Mouse (Mus musculus) limb, embryonic 12.5 days (tissue): ENCODE data around the gene Rmnd5b. TPM values are rescaled to one million over a fixed set of nuclear protein-coding genes. Genes with fewer than 3 reads are reported as not detected.

ENCODE experiments used
- ATAC-seq: fragments of 200-750 bp; cut with Nextera tagmentation; 2 replicates; pipeline ENCODE4 v1.8.0; 2017; ENCODE audit warnings: low read depth, moderate TSS enrichment; ENCODE audit not compliant: insufficient number of reproducible peaks, insufficient read depth, low FRiP score, low TSS enrichment
- H3K27ac ChIP-seq: fragments of 300-500 bp; sonication (generic); 2 replicates; pipeline ENCODE4 v1.5.1; 2016; ENCODE audit warnings: mild to moderate bottlenecking, moderate library complexity
- H3K27me3 ChIP-seq: fragments of 300-500 bp; sonication (generic); 2 replicates; pipeline ENCODE4 v1.6.1; 2016; ENCODE audit warnings: mild to moderate bottlenecking, moderate library complexity
- H3K36me3 ChIP-seq: fragments of 300-500 bp; sonication (generic); 2 replicates; pipeline ENCODE4 v1.6.1; 2016; ENCODE audit warnings: mild to moderate bottlenecking, moderate library complexity
- H3K4me1 ChIP-seq: fragments of 300-500 bp; sonication (generic); replicated peaks from 2 replicates; pipeline ENCODE4 v1.6.1; 2016
- H3K4me2 ChIP-seq: fragments of 300-500 bp; sonication (generic); 2 replicates; pipeline ENCODE4 v1.6.1; 2016; ENCODE audit warnings: mild to moderate bottlenecking, moderate library complexity
- H3K4me3 ChIP-seq: fragments of 300-500 bp; sonication (generic); replicated peaks from 2 replicates; pipeline ENCODE4 v1.5.1; 2016; ENCODE audit warnings: mild to moderate bottlenecking
- H3K9ac ChIP-seq: fragments of 300-500 bp; sonication (generic); replicated peaks from 2 replicates; pipeline ENCODE4 v1.6.1; 2016; ENCODE audit warnings: mild to moderate bottlenecking, moderate library complexity
- H3K9me3 ChIP-seq: fragments of 300-500 bp; sonication (generic); 2 replicates; pipeline ENCODE4 v1.6.1; 2016; ENCODE audit warnings: mild to moderate bottlenecking, moderate library complexity
- WGBS: fragments of 180-500 bp; shearing (Covaris S2); methylation state at CpG from one replicate; pipeline ENCODE4 v1.1.7; 2016; 5-methylcytosine and 5-hydroxymethylcytosine counted together
- polyA plus RNA-seq: library from polyadenylated mRNA; unstranded; fragments of >200 nt; fragmentation: Nextera tagmentation; extraction: Ambion mirVana; gene quantifications from 2 replicates; pipeline ENCODE4 v1.2.1, GENCODE M21; 2016

Gene Rmnd5b
- polyA plus RNA-seq, 1 experiment from 2014 or later = 41.5 TPM

- Histone ChIP-seq H3K4me2 (peak overlapping the region; percentile 72), H3K36me3 (peaks cover 34% of the 10 kb centered on the region), H3K27ac (peak overlapping the region; percentile 97), H3K4me1 (peaks cover 38% of the 10 kb centered on the region), H3K9me3 (no peaks in the 10 kb centered on the region), H3K27me3 (no peaks in the 10 kb centered on the region), H3K9ac (peak overlapping the region; percentile 100), H3K4me3 (peak overlapping the region; percentile 100)
- ATAC-seq = peak; percentile 62
- whole genome bisulfite sequencing = 10% methylated on average over 15 of the region's 15 CpGs
These were observed 28.5 kb downstream of the Rmnd5b start for GRCm38 (mm10) chr11:51607096-51607738.

- peak within 1 kb of the TSS; percentile 97 for H3K27ac ChIP-seq
- H3K4me1 ChIP-seq = peaks cover 44% of the 10 kb centered on the region
- H3K9ac ChIP-seq = peak within 1 kb of the TSS; percentile 100
- no peaks in the 10 kb centered on the region for H3K27me3 ChIP-seq
- peaks cover 40% of the 10 kb centered on the region for H3K36me3 ChIP-seq
- ATAC-seq = peak; percentile 94
- H3K4me3 ChIP-seq = peak within 1 kb of the TSS; percentile 100
- H3K4me2 ChIP-seq = peak within 1 kb of the TSS; percentile 91
- no peaks in the 10 kb centered on the region for H3K9me3 ChIP-seq
- under 1% methylated on average over 86 of the region's 91 CpGs for WGBS
These were observed 29.1 kb downstream of the Rmnd5b start, which contains the start of gene Hnrnpab for GRCm38 (mm10) chr11:51606447-51607095. Gene Hnrnpab (minus strand): TSS chr11:51606847.

- WGBS = under 1% methylated on average over 79 of the region's 81 CpGs
- Histone ChIP-seq H3K9ac (peak overlapping the region; percentile 100), H3K4me3 (peak overlapping the region; percentile 100), H3K27ac (peak overlapping the region; percentile 97), H3K4me2 (peak overlapping the region; percentile 91), H3K27me3 (no peaks in the 10 kb centered on the region), H3K36me3 (peaks cover 48% of the 10 kb centered on the region), H3K4me1 (peaks cover 51% of the 10 kb centered on the region), H3K9me3 (no peaks in the 10 kb centered on the region)
- ATAC-seq = peak; percentile 79
These were observed 29.9 kb downstream of the Rmnd5b start for GRCm38 (mm10) chr11:51605602-51606446.

- Histone ChIP-seq H3K36me3 (peaks cover 83% of the 10 kb centered on the region), H3K4me2 (no peak overlapping the region; the same call in 1 of the 2 replicates), H3K9me3 (no peaks in the 10 kb centered on the region), H3K9ac (no peak overlapping the region; the same call in 1 of the 2 replicates), H3K27me3 (no peaks in the 10 kb centered on the region), H3K4me1 (peaks cover 46% of the 10 kb centered on the region), H3K27ac (no peak overlapping the region), H3K4me3 (no peak overlapping the region)
- WGBS = 97% methylated on average over 3 of the region's 3 CpGs
- no peak for ATAC-seq
These were observed 33.4 kb downstream of the Rmnd5b start for GRCm38 (mm10) chr11:51602253-51602652.

- 87% methylated on average over 2 of the region's 2 CpGs for WGBS
- ATAC-seq = no peak
- H3K4me1 ChIP-seq = peaks cover 16% of the 10 kb centered on the region
These were observed 38.1 kb downstream of the Rmnd5b start for GRCm38 (mm10) chr11:51597553-51597952.

GRCm38 (mm10) chr11:51595459-51596083 lies 40.1 kb downstream of the Rmnd5b start:
- Histone ChIP-seq H3K4me1 (no peaks in the 10 kb centered on the region), H3K4me2 (no peak overlapping the region), H3K4me3 (no peak overlapping the region), H3K36me3 (peaks cover 100% of the 10 kb centered on the region), H3K9me3 (no peaks in the 10 kb centered on the region), H3K27ac (no peak overlapping the region), H3K27me3 (no peaks in the 10 kb centered on the region), H3K9ac (no peak overlapping the region)
- 88% methylated on average over 1 of the region's 1 CpGs for WGBS
- ATAC-seq = no peak

More at GRCm38 (mm10) chr11:51597553-51597952, 38.1 kb downstream of the Rmnd5b start:
- no peaks in the 10 kb centered on the region for H3K9me3 ChIP-seq
- H3K9ac ChIP-seq = no peak overlapping the region
- no peak overlapping the region for H3K27ac ChIP-seq
- H3K4me3 ChIP-seq = no peak overlapping the region
- peaks cover 100% of the 10 kb centered on the region for H3K36me3 ChIP-seq
- no peaks in the 10 kb centered on the region for H3K27me3 ChIP-seq
- no peak overlapping the region for H3K4me2 ChIP-seq

- no peak overlapping the region for H3K4me2 ChIP-seq
- H3K27ac ChIP-seq = no peak overlapping the region
- H3K4me3 ChIP-seq = no peak overlapping the region
- 83% methylated on average over 3 of the region's 3 CpGs for WGBS
- no peaks in the 10 kb centered on the region for H3K4me1 ChIP-seq
- ATAC-seq = no peak
- H3K27me3 ChIP-seq = no peaks in the 10 kb centered on the region
- H3K36me3 ChIP-seq = peaks cover 100% of the 10 kb centered on the region
- no peaks in the 10 kb centered on the region for H3K9me3 ChIP-seq
- no peak overlapping the region for H3K9ac ChIP-seq
These were observed 40.9 kb downstream of the Rmnd5b start for GRCm38 (mm10) chr11:51594715-51595350.

- no peak for ATAC-seq
- WGBS = 92% methylated on average over 6 of the region's 6 CpGs
- H3K9me3 ChIP-seq = 0 out of 2 replicates have a peak, but pooled peaks cover 5% of the 10 kb centered on the region
- no peak overlapping the region for H3K4me3 ChIP-seq
- no peak overlapping the region for H3K9ac ChIP-seq
- no peaks in the 10 kb centered on the region for H3K27me3 ChIP-seq
- H3K4me1 ChIP-seq = no peaks in the 10 kb centered on the region
- peaks cover 100% of the 10 kb centered on the region for H3K36me3 ChIP-seq
- no peak overlapping the region for H3K4me2 ChIP-seq
- H3K27ac ChIP-seq = no peak overlapping the region
These were observed 41.8 kb downstream of the Rmnd5b start for GRCm38 (mm10) chr11:51593849-51594248.

- 0 out of 2 replicates have a peak, but pooled peaks cover 6% of the 10 kb centered on the region for H3K9me3 ChIP-seq
- H3K27me3 ChIP-seq = no peaks in the 10 kb centered on the region
- WGBS = 94% methylated on average over 4 of the region's 4 CpGs
- peaks cover 100% of the 10 kb centered on the region for H3K36me3 ChIP-seq
- no peak overlapping the region for H3K27ac ChIP-seq
- H3K4me2 ChIP-seq = no peak overlapping the region
- no peak overlapping the region for H3K4me3 ChIP-seq
- H3K9ac ChIP-seq = no peak overlapping the region
- no peak for ATAC-seq
- H3K4me1 ChIP-seq = no peaks in the 10 kb centered on the region
These were observed 42.3 kb downstream of the Rmnd5b start for GRCm38 (mm10) chr11:51593368-51593767.

- Histone ChIP-seq H3K9ac (no peak overlapping the region), H3K36me3 (peaks cover 100% of the 10 kb centered on the region), H3K4me1 (no peaks in the 10 kb centered on the region), H3K27ac (no peak overlapping the region), H3K9me3 (0 out of 2 replicates have a peak, but pooled peaks cover 6% of the 10 kb centered on the region), H3K27me3 (no peaks in the 10 kb centered on the region), H3K4me3 (no peak overlapping the region), H3K4me2 (no peak overlapping the region)
- 93% methylated on average over 7 of the region's 7 CpGs for WGBS
- no peak for ATAC-seq
These were observed 43.8 kb downstream of the Rmnd5b start for GRCm38 (mm10) chr11:51591915-51592314.
